Mouse (Mus musculus) urinary bladder, postnatal 14 days (tissue): ENCODE measurements around the gene Timm10.

Experiments used
- DNase-seq: peaks from one replicate; pipeline ENCODE4 v3.0.0; 2021; ENCODE audit warnings: low spot score

Gene Timm10

GRCm38 (mm10) chr2:84819861-84820260, 6.9 kb upstream of the Timm10 start:
- no peak for DNase-seq

DNA sequence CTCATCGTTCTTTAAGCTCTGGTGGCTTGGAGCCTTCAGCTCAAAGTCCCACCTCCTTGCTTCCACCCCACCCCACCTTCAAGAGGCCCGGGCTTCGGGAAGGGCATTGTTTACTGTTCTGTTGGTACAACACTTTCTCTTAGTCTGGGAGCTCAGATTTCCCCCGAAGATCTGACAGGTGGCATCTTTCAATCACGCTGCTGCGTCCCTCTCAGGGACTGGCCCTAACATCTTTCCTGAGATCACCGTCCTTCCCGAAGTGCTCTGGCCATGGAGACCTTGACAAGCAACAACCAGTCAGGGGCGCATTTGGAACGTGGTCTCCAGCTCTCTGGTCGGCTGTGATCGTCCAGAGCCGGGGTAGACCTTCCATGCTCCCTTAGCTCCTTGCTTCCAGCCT, 4.2 kb upstream of the Timm10 start, which contains the start of gene Smtnl1:
TSS of gene Smtnl1 (minus strand) at position 101 of the 400 bp plus-strand sequence.
- no peak for DNase-seq

DNA sequence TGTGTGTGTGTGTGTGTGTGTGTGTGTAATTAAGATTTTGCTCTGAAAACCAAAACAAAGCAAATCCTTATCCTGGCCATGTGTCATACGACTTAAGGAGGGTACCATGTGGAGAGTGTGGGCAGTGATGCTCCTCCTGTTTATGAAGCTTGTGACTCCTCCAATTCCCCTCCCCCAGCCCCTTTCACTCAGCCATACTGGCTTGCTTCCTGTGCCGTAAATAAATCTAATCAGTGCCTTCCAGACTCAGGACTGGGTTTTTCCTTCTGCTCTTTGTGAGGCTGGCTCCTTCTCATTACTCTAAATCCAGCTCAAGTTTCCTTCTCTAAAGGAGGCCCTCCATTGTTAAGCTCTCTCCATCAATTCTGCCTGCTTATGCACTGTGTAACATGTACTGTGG, 3.6 kb upstream of the Timm10 start:
- DNase-seq: no peak

- DNase-seq: peak; percentile 22
Observed at GRCm38 (mm10) chr2:84827283-84827920, 605 bp downstream of the Timm10 start.

- peak; percentile 89 for DNase-seq
Observed at GRCm38 (mm10) chr2:84831666-84832391, 5.0 kb downstream of the Timm10 start.

DNA sequence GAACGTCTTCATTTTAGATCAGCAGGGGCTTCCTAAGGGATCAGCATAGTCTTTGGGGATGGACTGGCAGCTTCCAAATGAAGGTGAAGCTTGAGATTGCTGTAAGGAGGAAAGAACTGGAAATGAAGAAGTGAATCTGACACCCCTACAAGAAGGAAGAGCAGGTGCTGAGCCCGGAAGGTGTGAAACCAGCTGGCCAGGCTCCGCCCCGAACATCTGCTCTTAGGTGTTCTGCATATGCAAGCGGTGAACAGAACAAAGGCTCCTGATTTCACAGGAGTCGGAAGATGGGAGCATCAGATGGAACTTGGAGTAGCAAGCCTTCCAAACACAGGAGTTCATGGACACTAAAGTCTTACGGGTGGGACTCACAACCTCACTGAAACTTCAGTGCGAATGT, 10.3 kb downstream of the Timm10 start:
- DNase-seq: no peak

DNA sequence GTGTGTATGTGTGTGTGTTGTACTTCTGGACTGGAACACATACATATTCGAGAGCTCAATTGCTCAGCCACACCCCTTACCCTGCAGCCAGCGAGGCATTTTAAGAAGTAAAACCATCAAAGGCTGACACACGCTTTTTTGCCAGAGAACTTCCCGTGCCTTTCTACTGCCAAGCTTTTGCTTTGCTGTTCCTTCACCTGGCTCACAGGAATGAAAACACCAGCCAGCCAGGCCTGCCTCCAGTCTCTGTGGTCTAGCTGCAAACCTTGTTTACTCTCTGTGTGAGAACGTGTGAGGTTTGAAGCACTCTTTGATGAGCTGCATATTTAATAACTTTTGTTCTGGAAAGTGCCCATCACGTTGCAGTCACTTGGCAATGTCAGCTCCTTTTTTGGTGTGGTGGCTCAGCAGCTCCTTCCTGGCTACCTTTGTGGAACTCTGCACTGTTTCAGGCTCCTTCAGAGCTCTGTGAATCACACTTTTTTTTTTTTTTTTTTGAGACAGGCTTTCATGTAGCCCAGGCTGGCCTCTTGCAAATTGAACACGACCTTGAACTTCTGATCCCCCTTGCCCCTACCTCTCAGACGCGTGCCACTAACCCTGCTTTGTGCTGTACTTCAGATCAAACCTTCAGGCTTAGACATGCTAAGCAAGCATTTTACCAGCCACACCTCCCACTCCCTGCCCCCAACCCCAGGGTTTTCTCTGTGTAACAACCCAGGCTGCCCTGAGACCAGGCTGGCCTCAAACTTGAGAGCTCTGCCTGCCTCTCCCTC, 11.2 kb downstream of the Timm10 start:
- peak; percentile 19 for DNase-seq

- DNase-seq: no peak
Observed at GRCm38 (mm10) chr2:84838593-84838949, 11.8 kb downstream of the Timm10 start, which contains the start of gene Slc43a1. TSS of gene Slc43a1 (plus strand) at chr2:84838850.

GRCm38 (mm10) chr2:84838993-84839980, 12.5 kb downstream of the Timm10 start:
- peak; percentile 49 for DNase-seq

DNA sequence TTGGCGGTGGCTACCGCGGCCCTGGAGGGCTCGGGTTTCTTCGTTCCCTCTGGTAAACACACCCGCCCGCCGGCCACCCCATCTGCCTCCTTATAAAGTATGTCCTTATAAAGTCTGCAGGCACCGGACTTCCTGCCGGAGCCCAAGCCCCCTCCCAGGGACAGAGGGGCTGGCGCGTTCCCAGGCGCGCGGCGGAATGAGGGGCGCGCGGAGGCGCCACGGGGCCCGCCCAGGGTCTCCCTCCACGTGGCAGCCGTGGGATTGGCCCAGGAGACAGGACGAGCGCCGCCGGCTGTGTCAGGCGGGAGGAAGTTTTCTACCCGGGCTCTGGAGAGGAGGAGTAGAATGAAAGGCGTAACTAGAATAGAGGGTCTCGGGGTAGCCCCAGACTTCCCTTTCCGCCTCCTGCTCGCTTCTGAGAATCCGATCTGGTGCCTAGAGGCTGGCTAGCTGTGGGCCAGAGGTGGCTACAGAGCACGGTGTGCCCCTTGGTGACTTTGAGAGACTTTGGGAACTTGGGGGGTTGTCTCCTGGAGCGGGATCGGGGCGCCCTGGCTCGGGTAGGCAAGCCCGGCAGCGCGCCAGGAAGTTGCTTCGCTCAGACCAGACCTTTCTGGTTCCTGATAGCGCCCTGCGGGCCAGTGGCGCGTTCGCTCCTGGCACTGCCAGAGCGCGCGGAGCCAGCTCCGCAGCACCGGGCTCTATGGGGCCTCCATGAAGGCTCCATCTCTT, 13.4 kb downstream of the Timm10 start:
- DNase-seq: peak; percentile 71

- DNase-seq: peak; percentile 9
Observed at GRCm38 (mm10) chr2:84840748-84841563, 14.2 kb downstream of the Timm10 start.

- DNase-seq: no peak
Observed at GRCm38 (mm10) chr2:84841905-84842304, 15.1 kb downstream of the Timm10 start.

GRCm38 (mm10) chr2:84843654-84844053, 16.9 kb downstream of the Timm10 start:
- DNase-seq: no peak

DNA sequence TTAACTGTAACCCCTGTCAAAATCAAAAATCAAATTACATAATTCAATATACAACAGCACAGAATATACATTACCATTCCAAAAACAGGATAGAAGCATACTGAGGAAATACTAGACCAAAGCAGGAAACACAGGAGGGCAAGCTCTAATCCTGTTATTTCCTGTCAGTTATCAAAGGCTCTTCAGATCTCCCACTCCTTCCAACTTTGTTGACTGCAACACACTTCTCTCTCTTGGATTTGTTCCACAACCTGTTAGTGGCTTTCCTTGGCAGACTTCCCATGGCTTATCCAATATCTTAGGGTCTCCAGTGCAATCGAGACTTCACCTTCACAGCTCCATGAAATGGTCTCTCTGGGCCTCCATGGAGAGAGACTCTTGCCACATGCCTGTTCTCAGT, 18.4 kb downstream of the Timm10 start:
- no peak for DNase-seq

DNA sequence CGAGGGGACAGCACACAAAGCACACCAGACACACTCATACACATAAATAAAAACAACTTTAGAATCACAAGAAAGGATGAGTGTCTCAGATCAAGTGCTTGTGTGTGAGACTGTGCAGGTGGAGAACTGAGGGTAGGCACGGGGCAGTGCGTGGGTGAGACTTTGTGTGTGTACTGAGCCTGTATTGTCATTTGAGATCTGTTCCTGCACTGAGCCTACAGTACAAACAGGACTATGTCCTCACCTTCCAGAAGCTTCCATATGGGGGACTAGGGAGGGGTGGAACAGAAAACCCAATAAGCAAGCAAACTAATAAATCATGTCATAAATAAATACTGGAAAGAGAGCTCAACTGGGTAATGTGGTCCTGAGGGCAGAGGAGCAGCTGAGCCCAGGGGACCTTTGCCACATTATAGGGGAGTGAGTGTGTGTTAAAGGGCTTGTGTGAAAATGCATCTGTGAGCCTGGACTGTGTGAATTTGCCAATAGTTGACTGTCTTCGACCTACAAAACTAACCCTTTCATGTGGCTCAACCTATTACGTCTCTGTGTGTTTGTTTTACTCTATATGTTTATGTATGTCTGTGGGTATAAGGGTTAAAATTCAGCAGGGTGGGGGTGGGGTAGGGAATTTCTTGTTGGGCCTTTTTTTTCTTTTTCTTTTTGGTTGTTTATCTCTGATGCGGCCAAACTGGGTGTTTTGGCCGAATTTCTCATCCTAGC, 23.8 kb downstream of the Timm10 start:
- no peak for DNase-seq

DNA sequence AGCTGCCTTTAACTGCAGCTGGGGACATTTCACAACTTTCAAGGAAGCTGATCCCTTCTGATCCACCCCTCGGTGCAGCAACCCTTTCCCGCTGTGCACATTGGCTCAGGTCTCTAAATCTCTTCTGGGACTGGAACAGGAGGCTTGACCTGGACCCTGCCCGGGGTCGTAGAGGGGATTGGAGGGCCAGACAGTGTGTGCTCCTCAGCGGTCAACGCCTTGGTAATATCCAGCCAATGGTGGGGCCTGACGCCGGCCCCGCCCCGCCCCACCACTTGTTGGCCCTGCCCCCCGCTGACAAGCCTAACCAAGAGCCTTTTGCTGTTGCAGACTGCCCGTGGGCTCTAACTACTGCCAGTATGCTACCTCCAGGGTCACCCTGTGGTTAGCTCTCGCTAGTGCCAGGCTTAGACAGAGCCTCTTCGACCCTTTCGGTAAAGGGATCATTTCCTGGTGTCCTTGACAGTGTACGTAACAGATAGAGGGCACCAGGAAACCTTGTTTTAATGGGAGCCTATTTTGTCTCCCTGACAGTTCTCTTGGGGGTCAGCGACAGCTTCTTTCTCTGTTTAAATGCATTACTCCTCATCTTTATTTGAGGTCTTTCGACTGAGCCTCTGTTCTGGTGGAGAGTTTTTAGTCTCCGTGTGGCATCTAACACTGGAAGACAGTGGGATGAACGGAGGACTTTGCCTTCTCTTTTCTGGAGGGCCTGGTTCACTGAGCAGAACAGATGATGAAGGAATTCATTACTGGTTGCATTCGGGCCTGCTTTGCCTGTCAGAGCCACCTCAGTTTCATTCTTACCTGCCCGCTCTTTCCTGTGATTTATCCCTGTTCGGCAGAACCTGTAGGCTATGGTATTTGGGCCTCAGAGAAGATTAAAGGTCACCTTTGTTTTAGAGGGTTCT, 24.6 kb downstream of the Timm10 start:
- peak; percentile 53 for DNase-seq

DNA sequence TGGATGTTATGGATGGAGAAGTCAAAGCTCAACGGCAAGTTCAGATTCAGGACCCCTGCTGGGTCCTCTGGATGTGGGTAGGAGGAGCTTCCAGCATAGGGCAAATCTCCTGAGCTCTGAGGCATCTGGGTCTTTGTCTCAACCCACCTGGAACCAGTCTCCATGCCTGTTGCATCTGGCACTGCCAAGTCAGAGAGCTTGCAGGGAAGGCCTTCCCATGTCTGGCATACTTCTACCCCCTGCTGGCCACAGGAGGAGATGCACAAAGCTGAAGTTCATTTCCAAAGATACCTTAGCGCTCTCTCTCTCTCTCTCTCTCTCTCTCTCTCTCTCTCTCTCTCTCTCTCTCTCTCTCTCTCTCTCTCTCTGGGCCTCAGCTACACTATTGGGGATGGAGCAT, 28.9 kb downstream of the Timm10 start:
- peak; percentile 47 for DNase-seq

DNA sequence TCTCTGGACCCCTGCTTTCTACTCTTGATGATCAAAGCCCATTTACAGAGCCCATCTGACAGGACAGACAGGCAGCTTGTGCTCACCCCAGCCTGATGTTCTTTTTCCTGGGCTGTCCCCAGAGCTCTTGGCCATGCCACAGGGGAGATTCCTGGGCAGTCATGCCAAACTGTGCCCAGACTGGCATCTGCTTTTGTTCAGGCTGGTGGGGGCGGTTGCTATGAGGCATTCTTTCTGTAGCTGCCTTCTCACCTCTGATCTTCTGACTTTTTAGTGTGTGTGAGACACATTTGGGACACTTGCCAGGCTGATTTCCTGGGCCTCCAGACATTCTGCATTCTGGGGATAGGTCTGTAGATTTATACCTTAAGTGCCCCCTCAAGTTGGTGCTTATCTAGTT, 31.8 kb downstream of the Timm10 start:
- no peak for DNase-seq
